ENCODE assay signal across 8 mouse cellular contexts in genomic region chr10:115313641-115314286, GRCm38 (mm10). TPM values are rescaled to one million over a fixed set of nuclear protein-coding genes. Genes with fewer than 3 reads are reported as not detected.
A peak's percentile ranks its signal among the peaks of the same experiment; 100 is the strongest.
DNase-seq lines count a peak whose midpoint lies in the region; ATAC-seq and TF ChIP-seq lines count a peak whose summit lies in the region.

No protein-coding gene starts in this region.

- no peak for TF ChIP-seq EP300 in stomach, postnatal 0 days (optimal IDR thresholded peaks at IDR 0.05)

- WGBS in hindbrain, embryonic 11.5 days: 82% methylated on average over 14 of the region's 14 CpGs
- 64% methylated on average over 14 of the region's 14 CpGs for WGBS in limb, embryonic 14.5 days
- 64% methylated on average over 14 of the region's 14 CpGs for WGBS in stomach, postnatal 0 days

- no peak overlapping the region; the same call in 1 of the 2 replicates for H3K9ac ChIP-seq in hindbrain, embryonic 11.5 days (ENCODE audit: low read depth, low read length)
- H3K9ac ChIP-seq in limb, embryonic 14.5 days (ENCODE audit: low read depth, low read length, severe bottlenecking): peak overlapping the region; percentile 85; the same call in 1 of the 2 replicates
- peak overlapping the region; percentile 98; the same call in 1 of the 2 replicates for H3K9ac ChIP-seq in stomach, postnatal 0 days (ENCODE audit: low read length)

- no peaks in the 10 kb centered on the region for H3K36me3 ChIP-seq in hindbrain, embryonic 11.5 days (ENCODE audit: control insufficient read depth, insufficient read depth, low read length)
- H3K36me3 ChIP-seq in limb, embryonic 14.5 days (ENCODE audit: control insufficient read depth, insufficient read depth, low read length): peaks cover 8% of the 10 kb centered on the region; the same call in 1 of the 2 replicates
- no peaks in the 10 kb centered on the region for H3K36me3 ChIP-seq in stomach, postnatal 0 days (ENCODE audit: control insufficient read depth, insufficient read depth, low read length)

- no peak for TF ChIP-seq CTCF in stomach, postnatal 0 days (IDR thresholded peaks at IDR 0.05; ENCODE audit: low read depth)

- no peak overlapping the region for H3K27ac ChIP-seq in hindbrain, embryonic 11.5 days (ENCODE audit: low read depth, low read length)
- H3K27ac ChIP-seq in limb, embryonic 14.5 days (replicated peaks; ENCODE audit: low read depth, low read length): no peak overlapping the region
- no peak overlapping the region for H3K27ac ChIP-seq in stomach, postnatal 0 days (replicated peaks)

- TF ChIP-seq POLR2A in limb, embryonic 14.5 days (IDR thresholded peaks at IDR 0.05; ENCODE audit: borderline replicate concordance, extremely low read depth, insufficient read depth, insufficient read length): no peak

- peak overlapping the region; percentile 78 for H3K4me2 ChIP-seq in hindbrain, embryonic 11.5 days (replicated peaks; ENCODE audit: low read depth, low read length)
- H3K4me2 ChIP-seq in limb, embryonic 14.5 days (replicated peaks; ENCODE audit: low read depth, low read length, severe bottlenecking): peak overlapping the region; percentile 90
- H3K4me2 ChIP-seq in stomach, postnatal 0 days (replicated peaks; ENCODE audit: low read depth): peak overlapping the region; percentile 78

- DNase-seq in retina, postnatal 1 day: peak; percentile 10
- DNase-seq in retina, embryonic 14.5 days (ENCODE audit: low spot score): no peak
- peak; percentile 5 for DNase-seq in hindbrain, embryonic 11.5 days (ENCODE audit: low spot score)
- no peak for DNase-seq in limb, embryonic 14.5 days (ENCODE audit: low spot score)
- DNase-seq in stomach, postnatal 0 days (ENCODE audit: low spot score): no peak
- DNase-seq in embryo, embryonic 11 days: no peak
- no peak for DNase-seq in embryo, embryonic 9.5 days (ENCODE audit: extremely low spot score)
- no peak for DNase-seq in adrenal gland, postnatal 10 days

- H3K4me3 ChIP-seq in hindbrain, embryonic 11.5 days (ENCODE audit: low read depth, low read length): peak overlapping the region; percentile 81
- peak overlapping the region; percentile 87 for H3K4me3 ChIP-seq in limb, embryonic 14.5 days (replicated peaks; ENCODE audit: low read length)
- H3K4me3 ChIP-seq in stomach, postnatal 0 days (ENCODE audit: low read depth, low read length): peak overlapping the region; percentile 93

- no peaks in the 10 kb centered on the region for H3K9me3 ChIP-seq in hindbrain, embryonic 11.5 days (ENCODE audit: control insufficient read depth, low read length)
- H3K9me3 ChIP-seq in limb, embryonic 14.5 days (ENCODE audit: control insufficient read depth, low read length): no peaks in the 10 kb centered on the region
- H3K9me3 ChIP-seq in stomach, postnatal 0 days (ENCODE audit: control insufficient read depth, low read length): no peaks in the 10 kb centered on the region

- no peaks in the 10 kb centered on the region for H3K4me1 ChIP-seq in hindbrain, embryonic 11.5 days (replicated peaks; ENCODE audit: control insufficient read depth, insufficient read depth, low read length)
- peaks cover 8% of the 10 kb centered on the region for H3K4me1 ChIP-seq in limb, embryonic 14.5 days (ENCODE audit: control insufficient read depth, insufficient read depth, low read length)
- 0 out of 2 replicates have a peak, but pooled peaks cover 3% of the 10 kb centered on the region for H3K4me1 ChIP-seq in stomach, postnatal 0 days (replicated peaks; ENCODE audit: control insufficient read depth, insufficient read depth)

- no peaks in the 10 kb centered on the region for H3K27me3 ChIP-seq in hindbrain, embryonic 11.5 days (ENCODE audit: control insufficient read depth, insufficient read depth, low read length)
- no peaks in the 10 kb centered on the region for H3K27me3 ChIP-seq in limb, embryonic 14.5 days (ENCODE audit: control insufficient read depth, insufficient read depth, low read length)
- no peaks in the 10 kb centered on the region for H3K27me3 ChIP-seq in stomach, postnatal 0 days (ENCODE audit: control insufficient read depth, insufficient read depth, low read length)

- no peak for ATAC-seq in hindbrain, embryonic 11.5 days (ENCODE audit: low FRiP score)
- no peak for ATAC-seq in limb, embryonic 14.5 days (ENCODE audit: low FRiP score, low read depth)
- ATAC-seq in stomach, postnatal 0 days (ENCODE audit: low FRiP score, low TSS enrichment): no peak

RNA-seq across cellular contexts. Expression of gene Rab21, which starts 1.6 kb away (rescaled TPM):
- 10.1 and 10.6 TPM in 2 replicates for polyA plus RNA-seq in hindbrain, embryonic 11.5 days (2014; fragmentation: Nextera tagmentation; extraction: Ambion mirVana)
- 19.9 and 20.3 TPM in 2 replicates for polyA plus RNA-seq in limb, embryonic 14.5 days (2012; rRNA removed)
- 8.0 and 13.6 TPM in 2 replicates for polyA plus RNA-seq in limb, embryonic 14.5 days (2014; fragmentation: Nextera tagmentation; extraction: Ambion mirVana)
- 8.0 and 17.0 TPM in 2 replicates for polyA plus RNA-seq in stomach, postnatal 0 days (2015; fragmentation: Nextera tagmentation; extraction: Ambion mirVana)
- 10 to 100 TPM; 51.3 to 53.3 TPM for total RNA-seq in adrenal gland, postnatal 10 days (2021)

RNA-seq across cellular contexts. Expression of gene Tmem19, which starts 48.5 kb away (rescaled TPM):
- 35.7 and 39.1 TPM in 2 replicates for polyA plus RNA-seq in hindbrain, embryonic 11.5 days (2014; fragmentation: Nextera tagmentation; extraction: Ambion mirVana)
- 18.2 and 19.2 TPM in 2 replicates for polyA plus RNA-seq in limb, embryonic 14.5 days (2012; rRNA removed)
- polyA plus RNA-seq in limb, embryonic 14.5 days (2014; fragmentation: Nextera tagmentation; extraction: Ambion mirVana): 26.4 and 30.1 TPM in 2 replicates
- polyA plus RNA-seq in stomach, postnatal 0 days (2015; fragmentation: Nextera tagmentation; extraction: Ambion mirVana): 26.3 and 29.5 TPM in 2 replicates
- 10 to 100 TPM; 25.4 to 28.4 TPM for total RNA-seq in adrenal gland, postnatal 10 days (2021)

Comparison
In these comparisons a context has a peak if more than half of its experiments do, and no peak if none do; other contexts are left out.
1. DNase-seq: peak in retina, postnatal 1 day (single experiment) and hindbrain, embryonic 11.5 days (single experiment); none in retina, embryonic 14.5 days (single experiment), limb, embryonic 14.5 days (single experiment), stomach, postnatal 0 days (single experiment), embryo, embryonic 11 days (single experiment), embryo, embryonic 9.5 days (single experiment) and adrenal gland, postnatal 10 days (single experiment).
2. Peak in every context shown above with its lines, with median percentiles within 50 percentile points of each other: H3K4me2 ChIP-seq and H3K4me3 ChIP-seq.